ENCODE assay signal across 20 mouse cellular contexts in genomic region chr1:167715730-167716341, GRCm38 (mm10). TPM values are rescaled to one million over a fixed set of nuclear protein-coding genes. Genes with fewer than 3 reads are reported as not detected.
A peak's percentile ranks its signal among the peaks of the same experiment; 100 is the strongest.
DNase-seq lines count a peak whose midpoint lies in the region; ATAC-seq and TF ChIP-seq lines count a peak whose summit lies in the region.
"Had no signal": no experiment of that assay in that cellular context is flagged by ENCODE, and none has a peak within 500 bp of the region (broad histone marks: within the 10 kb centered on the region; RNA-seq: fewer than 3 reads in every experiment).

No protein-coding gene starts in this region.

- no peak for ATAC-seq in heart, embryonic 11.5 days (replicated peaks; ENCODE audit: insufficient number of reproducible peaks, low FRiP score, low TSS enrichment)
- ATAC-seq in neural tube, embryonic 11.5 days (ENCODE audit: insufficient read depth, low FRiP score, low TSS enrichment): 0 out of 2 replicates have a peak, but pooled peaks have one; percentile 23
- peak; percentile 47; the same call in 1 of the 2 replicates for ATAC-seq in hindbrain, postnatal 0 days
- peak; percentile 57 for ATAC-seq in neural tube, embryonic 15.5 days (ENCODE audit: low FRiP score)

- 38% methylated on average over 6 of the region's 6 CpGs for WGBS in heart, embryonic 11.5 days (ENCODE audit: insufficient replicate concordance)
- 61% methylated on average over 6 of the region's 6 CpGs for WGBS in neural tube, embryonic 11.5 days
- WGBS in hindbrain, postnatal 0 days: 31% methylated on average over 6 of the region's 6 CpGs
- 37% methylated on average over 6 of the region's 6 CpGs for WGBS in neural tube, embryonic 15.5 days

- H3K27ac ChIP-seq in heart, embryonic 11.5 days (ENCODE audit: low read depth, low read length): no peak overlapping the region
- no peak overlapping the region for H3K27ac ChIP-seq in neural tube, embryonic 11.5 days (ENCODE audit: low read depth, low read length)
- no peak overlapping the region for H3K27ac ChIP-seq in hindbrain, postnatal 0 days
- H3K27ac ChIP-seq in neural tube, embryonic 15.5 days (replicated peaks): no peak overlapping the region
- H3K27ac ChIP-seq: embryonic facial prominence, embryonic 12.5 days; gastrocnemius, adult 2 months had no signal

- intact Hi-C loops in left cerebral cortex, postnatal 36 days (cut with DNase I): no loop called here

- TF ChIP-seq CTCF in hindbrain, postnatal 0 days (IDR thresholded peaks at IDR 0.05; ENCODE audit: low read depth): no peak

- peak; percentile 60 for DNase-seq in heart, adult 11 months
- DNase-seq in neural tube, embryonic 11.5 days (ENCODE audit: low spot score): no peak
- no peak for DNase-seq in neural tube, embryonic 10.5 days (ENCODE audit: extremely low spot score, low spot score)
- no peak for DNase-seq in hindbrain, postnatal 0 days (ENCODE audit: low spot score)
- DNase-seq in lung, postnatal 10 days: no peak
- no peak for DNase-seq in left cerebral cortex, postnatal 36 days (ENCODE audit: low spot score in 2 of 2)
- DNase-seq: adrenal gland, adult 8-10 months; cerebellum, adult 2 months; gastrocnemius, adult 2 months; heart, postnatal 10 days; kidney, postnatal 25 days; lung, postnatal 14 days; thymus, adult 18-20 months had no signal

- no peak overlapping the region for H3K9ac ChIP-seq in heart, embryonic 11.5 days (ENCODE audit: low read depth, low read length)
- no peak overlapping the region for H3K9ac ChIP-seq in neural tube, embryonic 11.5 days (ENCODE audit: low read length)
- no peak overlapping the region for H3K9ac ChIP-seq in hindbrain, postnatal 0 days (replicated peaks; ENCODE audit: low read length)
- no peak overlapping the region for H3K9ac ChIP-seq in neural tube, embryonic 15.5 days (replicated peaks)
- H3K9ac ChIP-seq: embryonic facial prominence, embryonic 12.5 days had no signal

- no peak overlapping the region for H3K4me2 ChIP-seq in heart, embryonic 11.5 days
- no peak overlapping the region for H3K4me2 ChIP-seq in neural tube, embryonic 11.5 days (ENCODE audit: low read depth)
- H3K4me2 ChIP-seq in hindbrain, postnatal 0 days (ENCODE audit: low read depth, low read length): no peak overlapping the region
- H3K4me2 ChIP-seq in neural tube, embryonic 15.5 days: no peak overlapping the region
- H3K4me2 ChIP-seq: embryonic facial prominence, embryonic 12.5 days had no signal

- H3K4me3 ChIP-seq in heart, embryonic 11.5 days (ENCODE audit: low read depth, low read length): no peak overlapping the region
- H3K4me3 ChIP-seq in neural tube, embryonic 11.5 days (ENCODE audit: low read depth, low read length): no peak overlapping the region
- no peak overlapping the region for H3K4me3 ChIP-seq in hindbrain, postnatal 0 days (ENCODE audit: low read length)
- no peak overlapping the region for H3K4me3 ChIP-seq in neural tube, embryonic 15.5 days (replicated peaks)
- H3K4me3 ChIP-seq: embryonic facial prominence, embryonic 12.5 days; gastrocnemius, adult 2 months had no signal

- no peaks in the 10 kb centered on the region for H3K36me3 ChIP-seq in heart, embryonic 11.5 days (ENCODE audit: control insufficient read depth, insufficient read depth, low read length)
- H3K36me3 ChIP-seq in neural tube, embryonic 11.5 days (ENCODE audit: control insufficient read depth, insufficient read depth, low read length): no peaks in the 10 kb centered on the region
- no peaks in the 10 kb centered on the region for H3K36me3 ChIP-seq in hindbrain, postnatal 0 days (ENCODE audit: insufficient read depth, low read length)
- H3K36me3 ChIP-seq in neural tube, embryonic 15.5 days: no peaks in the 10 kb centered on the region
- H3K36me3 ChIP-seq: embryonic facial prominence, embryonic 12.5 days had no signal

- no peaks in the 10 kb centered on the region for H3K4me1 ChIP-seq in heart, embryonic 11.5 days (ENCODE audit: control insufficient read depth, insufficient read depth, low read length)
- H3K4me1 ChIP-seq in neural tube, embryonic 11.5 days (ENCODE audit: control insufficient read depth, insufficient read depth, low read length): no peaks in the 10 kb centered on the region
- H3K4me1 ChIP-seq in hindbrain, postnatal 0 days (ENCODE audit: insufficient read depth, low read length): peaks cover 5% of the 10 kb centered on the region; the same call in 1 of the 2 replicates
- peaks cover 9% of the 10 kb centered on the region for H3K4me1 ChIP-seq in neural tube, embryonic 15.5 days

- H3K27me3 ChIP-seq in heart, embryonic 11.5 days (ENCODE audit: control insufficient read depth, insufficient read depth, low read length): no peaks in the 10 kb centered on the region
- no peaks in the 10 kb centered on the region for H3K27me3 ChIP-seq in neural tube, embryonic 11.5 days (ENCODE audit: control insufficient read depth, insufficient read depth, low read length)
- H3K27me3 ChIP-seq in hindbrain, postnatal 0 days (ENCODE audit: insufficient read depth, low read length): no peaks in the 10 kb centered on the region
- no peaks in the 10 kb centered on the region; the same call in 1 of the 2 replicates for H3K27me3 ChIP-seq in neural tube, embryonic 15.5 days (replicated peaks)
- H3K27me3 ChIP-seq: CH12.LX; embryonic facial prominence, embryonic 12.5 days had no signal

- H3K9me3 ChIP-seq in heart, embryonic 11.5 days (replicated peaks; ENCODE audit: control insufficient read depth, low read length): no peaks in the 10 kb centered on the region
- no peaks in the 10 kb centered on the region for H3K9me3 ChIP-seq in neural tube, embryonic 11.5 days (ENCODE audit: control insufficient read depth, low read length)
- no peaks in the 10 kb centered on the region for H3K9me3 ChIP-seq in hindbrain, postnatal 0 days (ENCODE audit: low read length)
- H3K9me3 ChIP-seq in neural tube, embryonic 15.5 days (replicated peaks): no peaks in the 10 kb centered on the region
- H3K9me3 ChIP-seq: embryonic facial prominence, embryonic 12.5 days had no signal

RNA-seq across cellular contexts. Expression of gene Lmx1a, which starts 26.8 kb away (rescaled TPM):
- polyA plus RNA-seq in heart, embryonic 11.5 days (2014; fragmentation: Nextera tagmentation; extraction: Ambion mirVana): 4.3 and 6.1 TPM in 2 replicates
- polyA plus RNA-seq in neural tube, embryonic 11.5 days (2014; fragmentation: Nextera tagmentation; extraction: Ambion mirVana): 2.8 and 3.7 TPM in 2 replicates
- 7.8 and 12.5 TPM in 2 replicates for total RNA-seq in hindbrain, postnatal 0 days (2014; rRNA removed)
- polyA plus RNA-seq in hindbrain, postnatal 0 days (2015; fragmentation: Nextera tagmentation; extraction: Ambion mirVana): 4.9 and 5.7 TPM in 2 replicates
- polyA plus RNA-seq in neural tube, embryonic 15.5 days (2015; fragmentation: Nextera tagmentation; extraction: Ambion mirVana): 0.43 and 0.68 TPM in 2 replicates
- total RNA-seq in left cerebral cortex, postnatal 36 days (2021): not detected
- total RNA-seq: CH12.LX; heart, adult 8-10 months; heart, postnatal 10 days; left cerebral cortex, postnatal 10 days; megakaryocyte-erythroid progenitor cell, adult 5-6 weeks had no signal
